Mouse (Mus musculus): ENCODE data around the gene Bpifa6. TPM values are rescaled to one million over a fixed set of nuclear protein-coding genes. Genes with fewer than 3 reads are reported as not detected.

The Bpifa6 gene
- polyA plus RNA-seq (2014; fragmentation: Nextera tagmentation; extraction: Ambion mirVana): not detected in 2 replicates

GRCm38 (mm10) chr2:153974582-153974981 is at the start of gene Bpifa6:
Bpifa6 (plus strand) TSS chr2:153974945.
- Histone ChIP-seq H3K36me3 (ENCODE audit: control insufficient read depth, insufficient read depth, low read length) (no peaks in the 10 kb centered on the region), H3K9ac (ENCODE audit: low read length) (no peak within 1 kb of the TSS), H3K27me3 (ENCODE audit: control insufficient read depth, insufficient read depth, low read length) (no peaks in the 10 kb centered on the region), H3K4me1 (replicated peaks; ENCODE audit: control insufficient read depth, insufficient read depth, low read length) (no peaks in the 10 kb centered on the region), H3K27ac (ENCODE audit: low read depth, low read length) (no peak within 1 kb of the TSS), H3K4me2 (ENCODE audit: low read depth, low read length, severe bottlenecking) (no peak within 1 kb of the TSS), H3K9me3 (ENCODE audit: control insufficient read depth, low read length) (no peaks in the 10 kb centered on the region), H3K4me3 (ENCODE audit: low read depth, low read length) (no peak within 1 kb of the TSS)
- 81% methylated on average over 5 of the region's 5 CpGs for WGBS
- DNase-seq (ENCODE audit: low spot score) (no peak), ATAC-seq (replicated peaks; ENCODE audit: low FRiP score) (no peak)

DNA sequence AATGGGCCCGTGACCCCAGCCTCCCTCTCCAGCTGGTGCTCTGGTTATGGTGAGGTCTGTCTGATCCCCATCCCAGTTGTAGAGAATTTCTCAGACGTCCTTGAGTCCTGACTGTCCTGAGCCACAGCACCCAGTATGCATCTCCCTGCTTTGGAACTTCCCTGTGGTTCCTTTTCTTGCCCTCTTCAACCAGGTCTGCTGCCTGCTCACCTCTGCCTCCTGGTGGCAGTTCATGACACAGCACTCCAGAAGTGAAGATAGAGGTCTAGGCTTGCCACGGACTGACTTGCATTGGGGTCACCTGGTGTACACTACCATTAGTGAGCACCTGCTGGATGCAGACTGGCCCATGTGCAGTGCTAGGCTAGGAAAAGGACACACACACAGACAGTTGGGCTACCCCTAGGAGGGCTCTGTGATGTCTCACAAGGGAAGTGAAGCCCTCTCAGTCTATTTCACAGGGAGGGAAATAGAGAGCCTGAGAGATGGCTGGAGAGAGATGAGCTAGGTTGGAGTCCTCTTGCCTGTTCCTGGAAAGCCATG is 44.8 kb upstream of the Bpifa6 start:
- no peak overlapping the region for H3K4me2 ChIP-seq (ENCODE audit: low read depth, low read length, severe bottlenecking)
- no peaks in the 10 kb centered on the region for H3K27me3 ChIP-seq (ENCODE audit: control insufficient read depth, insufficient read depth, low read length)
- no peak overlapping the region for H3K9ac ChIP-seq (ENCODE audit: low read length)
- H3K27ac ChIP-seq (ENCODE audit: low read depth, low read length): no peak overlapping the region
- no peaks in the 10 kb centered on the region; the same call in 1 of the 2 replicates for H3K4me1 ChIP-seq (replicated peaks; ENCODE audit: control insufficient read depth, insufficient read depth, low read length)
- WGBS: 50% methylated on average over 3 of the region's 3 CpGs
- DNase-seq (ENCODE audit: low spot score) (peak; percentile 76), ATAC-seq (replicated peaks; ENCODE audit: low FRiP score) (peak; percentile 55)
- H3K4me3 ChIP-seq (ENCODE audit: low read depth, low read length): no peak overlapping the region
- H3K36me3 ChIP-seq (ENCODE audit: control insufficient read depth, insufficient read depth, low read length): no peaks in the 10 kb centered on the region
- H3K9me3 ChIP-seq (ENCODE audit: control insufficient read depth, low read length): no peaks in the 10 kb centered on the region

GRCm38 (mm10) chr2:153931125-153931524 is 43.6 kb upstream of the Bpifa6 start:
- WGBS: 70% methylated on average over 6 of the region's 6 CpGs
- no peaks in the 10 kb centered on the region for H3K9me3 ChIP-seq (ENCODE audit: control insufficient read depth, low read length)
- H3K27ac ChIP-seq (ENCODE audit: low read depth, low read length): no peak overlapping the region
- no peaks in the 10 kb centered on the region for H3K27me3 ChIP-seq (ENCODE audit: control insufficient read depth, insufficient read depth, low read length)
- no peaks in the 10 kb centered on the region; the same call in 1 of the 2 replicates for H3K4me1 ChIP-seq (replicated peaks; ENCODE audit: control insufficient read depth, insufficient read depth, low read length)
- H3K4me3 ChIP-seq (ENCODE audit: low read depth, low read length): no peak overlapping the region
- no peaks in the 10 kb centered on the region for H3K36me3 ChIP-seq (ENCODE audit: control insufficient read depth, insufficient read depth, low read length)
- ATAC-seq (replicated peaks; ENCODE audit: low FRiP score) (no peak), DNase-seq (ENCODE audit: low spot score) (no peak)
- no peak overlapping the region for H3K9ac ChIP-seq (ENCODE audit: low read length)
- H3K4me2 ChIP-seq (ENCODE audit: low read depth, low read length, severe bottlenecking): no peak overlapping the region

- WGBS: 86% methylated on average over 6 of the region's 6 CpGs
- Histone ChIP-seq H3K4me3 (ENCODE audit: low read depth, low read length) (no peak overlapping the region), H3K9ac (ENCODE audit: low read length) (no peak overlapping the region), H3K27ac (ENCODE audit: low read depth, low read length) (no peak overlapping the region), H3K27me3 (ENCODE audit: control insufficient read depth, insufficient read depth, low read length) (no peaks in the 10 kb centered on the region), H3K36me3 (ENCODE audit: control insufficient read depth, insufficient read depth, low read length) (no peaks in the 10 kb centered on the region), H3K9me3 (ENCODE audit: control insufficient read depth, low read length) (no peaks in the 10 kb centered on the region), H3K4me1 (replicated peaks; ENCODE audit: control insufficient read depth, insufficient read depth, low read length) (no peaks in the 10 kb centered on the region; the same call in 1 of the 2 replicates), H3K4me2 (ENCODE audit: low read depth, low read length, severe bottlenecking) (no peak overlapping the region)
- ATAC-seq (replicated peaks; ENCODE audit: low FRiP score) (no peak), DNase-seq (ENCODE audit: low spot score) (no peak)
Measured at GRCm38 (mm10) chr2:153933311-153933710, 41.4 kb upstream of the Bpifa6 start.

DNA sequence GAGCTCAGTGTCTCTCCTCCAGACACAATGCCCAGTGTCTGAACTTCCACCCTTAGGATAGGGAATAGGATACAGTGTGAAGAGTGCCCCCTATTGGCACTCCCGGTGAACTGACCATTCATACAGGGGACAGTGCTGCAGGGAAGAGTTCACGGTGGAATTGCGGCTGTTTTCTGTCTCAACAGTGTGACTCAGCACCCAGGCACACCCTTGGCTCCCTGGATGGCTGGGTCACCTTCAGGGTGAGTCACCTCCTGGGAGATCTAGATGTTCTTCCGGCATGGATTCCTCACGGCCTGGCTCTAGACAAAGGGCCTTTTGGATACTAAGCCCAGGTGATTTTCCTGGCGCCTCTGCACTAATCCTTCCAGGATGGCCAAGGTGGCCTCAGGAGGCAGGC is 39.4 kb upstream of the Bpifa6 start:
- WGBS: 90% methylated on average over 6 of the region's 6 CpGs
- no peaks in the 10 kb centered on the region for H3K27me3 ChIP-seq (ENCODE audit: control insufficient read depth, insufficient read depth, low read length)
- no peaks in the 10 kb centered on the region for H3K9me3 ChIP-seq (ENCODE audit: control insufficient read depth, low read length)
- no peak overlapping the region for H3K9ac ChIP-seq (ENCODE audit: low read length)
- DNase-seq (ENCODE audit: low spot score): no peak
- H3K36me3 ChIP-seq (ENCODE audit: control insufficient read depth, insufficient read depth, low read length): no peaks in the 10 kb centered on the region
- no peak for ATAC-seq (replicated peaks; ENCODE audit: low FRiP score)
- no peak overlapping the region for H3K4me2 ChIP-seq (ENCODE audit: low read depth, low read length, severe bottlenecking)
- H3K27ac ChIP-seq (ENCODE audit: low read depth, low read length): no peak overlapping the region
- no peaks in the 10 kb centered on the region; the same call in 1 of the 2 replicates for H3K4me1 ChIP-seq (replicated peaks; ENCODE audit: control insufficient read depth, insufficient read depth, low read length)
- no peak overlapping the region for H3K4me3 ChIP-seq (ENCODE audit: low read depth, low read length)

DNA sequence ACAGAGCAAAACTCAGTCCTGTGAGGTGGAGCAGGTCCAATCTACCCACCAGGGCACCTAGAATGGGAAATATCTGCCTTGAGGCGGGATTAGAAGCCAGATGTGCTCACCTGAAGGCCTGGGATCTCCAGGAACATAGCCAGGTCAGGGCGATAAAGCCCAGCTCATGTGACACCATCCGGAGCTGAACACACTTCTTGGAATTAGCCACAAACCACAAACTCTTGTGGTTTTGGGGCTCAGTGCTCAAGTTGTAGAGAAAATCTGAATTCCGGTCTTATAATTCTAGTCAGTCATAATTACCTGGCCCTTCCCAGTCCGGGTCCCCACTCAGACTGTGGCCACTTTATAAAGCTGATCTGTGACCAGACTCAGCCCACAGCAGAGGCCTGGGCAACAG is 36.9 kb upstream of the Bpifa6 start, which contains the start of gene Bpifb4:
Gene Bpifb4 (plus strand): TSS at position 370 of the 400 bp plus-strand sequence.
- WGBS: 83% methylated on average over 5 of the region's 5 CpGs
- no peak for ATAC-seq (replicated peaks; ENCODE audit: low FRiP score)
- Histone ChIP-seq H3K27me3 (ENCODE audit: control insufficient read depth, insufficient read depth, low read length) (no peaks in the 10 kb centered on the region), H3K4me2 (ENCODE audit: low read depth, low read length, severe bottlenecking) (no peak within 1 kb of the TSS), H3K36me3 (ENCODE audit: control insufficient read depth, insufficient read depth, low read length) (no peaks in the 10 kb centered on the region), H3K9ac (ENCODE audit: low read length) (no peak within 1 kb of the TSS), H3K4me3 (ENCODE audit: low read depth, low read length) (no peak within 1 kb of the TSS), H3K27ac (ENCODE audit: low read depth, low read length) (no peak within 1 kb of the TSS), H3K4me1 (replicated peaks; ENCODE audit: control insufficient read depth, insufficient read depth, low read length) (no peaks in the 10 kb centered on the region), H3K9me3 (ENCODE audit: control insufficient read depth, low read length) (no peaks in the 10 kb centered on the region)
- no peak for DNase-seq (ENCODE audit: low spot score)

GRCm38 (mm10) chr2:153943537-153943936 is 31.2 kb upstream of the Bpifa6 start:
- Histone ChIP-seq H3K36me3 (ENCODE audit: control insufficient read depth, insufficient read depth, low read length) (no peaks in the 10 kb centered on the region), H3K4me2 (ENCODE audit: low read depth, low read length, severe bottlenecking) (no peak overlapping the region), H3K27ac (ENCODE audit: low read depth, low read length) (no peak overlapping the region), H3K4me1 (replicated peaks; ENCODE audit: control insufficient read depth, insufficient read depth, low read length) (no peaks in the 10 kb centered on the region), H3K9me3 (ENCODE audit: control insufficient read depth, low read length) (no peaks in the 10 kb centered on the region), H3K4me3 (ENCODE audit: low read depth, low read length) (no peak overlapping the region), H3K27me3 (ENCODE audit: control insufficient read depth, insufficient read depth, low read length) (no peaks in the 10 kb centered on the region), H3K9ac (ENCODE audit: low read length) (no peak overlapping the region)
- ATAC-seq (replicated peaks; ENCODE audit: low FRiP score) (no peak), DNase-seq (ENCODE audit: low spot score) (peak; percentile 81)
- WGBS: 45% methylated on average over 3 of the region's 3 CpGs

- Histone ChIP-seq H3K27ac (ENCODE audit: low read depth, low read length) (no peak overlapping the region), H3K27me3 (ENCODE audit: control insufficient read depth, insufficient read depth, low read length) (no peaks in the 10 kb centered on the region), H3K4me1 (replicated peaks; ENCODE audit: control insufficient read depth, insufficient read depth, low read length) (no peaks in the 10 kb centered on the region), H3K9ac (ENCODE audit: low read length) (no peak overlapping the region), H3K4me2 (ENCODE audit: low read depth, low read length, severe bottlenecking) (no peak overlapping the region), H3K4me3 (ENCODE audit: low read depth, low read length) (no peak overlapping the region), H3K36me3 (ENCODE audit: control insufficient read depth, insufficient read depth, low read length) (no peaks in the 10 kb centered on the region), H3K9me3 (ENCODE audit: control insufficient read depth, low read length) (no peaks in the 10 kb centered on the region)
- ATAC-seq (replicated peaks; ENCODE audit: low FRiP score): no peak
- no peak for DNase-seq (ENCODE audit: low spot score)
- WGBS: 92% methylated on average over 8 of the region's 8 CpGs
Measured at GRCm38 (mm10) chr2:153944567-153944966, 30.2 kb upstream of the Bpifa6 start.

GRCm38 (mm10) chr2:153952897-153953296 is 21.8 kb upstream of the Bpifa6 start:
- no peaks in the 10 kb centered on the region for H3K4me1 ChIP-seq (replicated peaks; ENCODE audit: control insufficient read depth, insufficient read depth, low read length)
- H3K27ac ChIP-seq (ENCODE audit: low read depth, low read length): no peak overlapping the region
- H3K9me3 ChIP-seq (ENCODE audit: control insufficient read depth, low read length): no peaks in the 10 kb centered on the region
- no peak overlapping the region for H3K4me3 ChIP-seq (ENCODE audit: low read depth, low read length)
- ATAC-seq (replicated peaks; ENCODE audit: low FRiP score): no peak
- H3K9ac ChIP-seq (ENCODE audit: low read length): no peak overlapping the region
- no peaks in the 10 kb centered on the region for H3K27me3 ChIP-seq (ENCODE audit: control insufficient read depth, insufficient read depth, low read length)
- WGBS: 29% methylated on average over 6 of the region's 6 CpGs
- H3K4me2 ChIP-seq (ENCODE audit: low read depth, low read length, severe bottlenecking): no peak overlapping the region
- DNase-seq (ENCODE audit: low spot score): peak; percentile 83
- H3K36me3 ChIP-seq (ENCODE audit: control insufficient read depth, insufficient read depth, low read length): no peaks in the 10 kb centered on the region
